Mouse (Mus musculus): ENCODE data around the gene Brox.

The Brox gene

DNA sequence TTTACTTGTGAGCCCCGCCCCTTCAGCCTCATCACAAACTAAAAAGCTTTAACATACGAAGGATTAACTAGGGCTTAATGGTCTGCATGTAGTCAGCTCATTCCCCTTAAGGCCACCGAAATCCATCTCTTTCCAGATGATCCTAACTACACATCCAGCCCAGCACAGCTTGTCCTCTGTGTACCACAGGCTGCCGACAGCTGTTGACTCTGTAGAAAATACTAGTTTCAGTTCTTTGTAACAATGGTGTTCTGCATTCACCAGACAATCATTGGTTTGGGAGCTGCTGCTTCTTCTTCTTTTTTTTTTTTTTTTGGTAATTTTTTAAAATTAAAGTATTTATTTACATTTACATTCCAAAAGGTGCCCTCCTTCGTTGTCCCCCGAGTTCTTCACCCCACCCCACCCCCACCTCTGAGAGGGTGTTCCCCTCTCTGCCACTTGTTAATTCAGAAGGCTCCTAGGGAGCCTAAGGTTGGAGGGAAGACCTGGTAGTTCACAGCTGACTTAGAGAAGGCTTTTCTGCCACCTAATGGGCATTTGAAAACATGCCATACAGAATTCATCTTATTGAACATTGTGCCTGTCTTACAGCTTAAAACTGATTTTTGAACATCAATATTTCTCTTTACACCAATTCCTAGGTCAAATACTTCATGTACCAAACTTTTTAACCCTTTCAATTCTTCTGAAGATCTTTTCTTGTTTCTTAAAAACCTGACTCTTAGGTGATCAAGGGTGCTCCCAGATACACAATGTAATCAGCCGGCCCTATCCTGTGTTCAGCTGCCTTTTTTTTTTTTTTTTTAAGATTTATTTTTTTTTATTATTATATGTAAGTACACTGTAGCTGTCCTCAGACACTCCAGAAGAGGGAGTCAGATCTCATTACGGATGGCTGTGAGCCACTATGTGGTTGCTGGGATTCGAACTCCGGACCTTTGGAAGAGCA lies 23.9 kb downstream of the Brox start:
- intact Hi-C loops (cut with DNase I), result no loop called here

DNA sequence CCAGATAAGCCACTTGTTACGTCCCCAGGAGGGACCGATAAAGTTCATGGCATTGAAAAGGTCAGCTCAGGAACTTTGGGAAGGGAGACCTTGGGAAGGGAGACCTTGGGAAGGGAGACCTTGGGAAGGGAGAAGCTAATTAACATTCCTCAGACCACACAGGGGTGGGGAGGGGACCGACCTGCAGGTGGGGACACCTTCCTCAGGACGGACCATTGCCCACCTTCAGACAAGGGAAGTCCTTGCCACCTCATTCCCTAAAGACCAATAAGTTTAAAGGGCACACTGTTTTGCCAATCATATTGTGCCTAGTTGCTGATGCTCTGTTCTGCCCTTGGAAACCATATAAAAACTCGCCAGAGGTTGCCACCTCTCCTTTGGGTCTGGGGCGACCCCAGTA lies 29.4 kb downstream of the Brox start:
- intact Hi-C loops (cut with DNase I), result no loop called here

DNA sequence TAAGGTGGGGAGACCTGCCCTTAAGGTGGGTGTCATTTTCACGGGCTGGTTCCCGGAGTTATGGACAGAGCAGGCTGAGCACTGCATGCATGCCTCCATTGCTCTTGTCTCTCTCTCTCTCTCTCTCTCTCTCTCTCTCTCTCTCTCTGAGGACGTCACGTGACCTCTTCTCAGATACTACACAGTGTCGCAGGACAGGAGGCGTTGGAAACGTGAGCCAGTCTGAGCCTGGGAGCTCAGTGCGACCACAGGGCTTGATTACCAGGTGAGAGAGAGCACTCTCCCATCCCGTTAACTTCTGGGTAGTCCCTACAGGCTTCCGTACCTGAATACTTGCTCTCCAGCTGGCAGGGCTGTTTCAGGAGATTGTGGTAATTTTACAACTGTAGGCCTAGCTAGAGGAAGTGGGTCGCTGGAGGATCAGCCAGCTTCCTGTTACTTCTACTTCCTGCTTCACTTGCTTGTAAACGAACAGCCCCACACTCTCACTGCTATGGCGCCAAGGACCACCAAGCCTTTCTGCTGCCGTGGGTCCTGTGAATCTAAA lies 31.1 kb downstream of the Brox start:
- intact Hi-C loops (cut with DNase I), result no loop called here

DNA sequence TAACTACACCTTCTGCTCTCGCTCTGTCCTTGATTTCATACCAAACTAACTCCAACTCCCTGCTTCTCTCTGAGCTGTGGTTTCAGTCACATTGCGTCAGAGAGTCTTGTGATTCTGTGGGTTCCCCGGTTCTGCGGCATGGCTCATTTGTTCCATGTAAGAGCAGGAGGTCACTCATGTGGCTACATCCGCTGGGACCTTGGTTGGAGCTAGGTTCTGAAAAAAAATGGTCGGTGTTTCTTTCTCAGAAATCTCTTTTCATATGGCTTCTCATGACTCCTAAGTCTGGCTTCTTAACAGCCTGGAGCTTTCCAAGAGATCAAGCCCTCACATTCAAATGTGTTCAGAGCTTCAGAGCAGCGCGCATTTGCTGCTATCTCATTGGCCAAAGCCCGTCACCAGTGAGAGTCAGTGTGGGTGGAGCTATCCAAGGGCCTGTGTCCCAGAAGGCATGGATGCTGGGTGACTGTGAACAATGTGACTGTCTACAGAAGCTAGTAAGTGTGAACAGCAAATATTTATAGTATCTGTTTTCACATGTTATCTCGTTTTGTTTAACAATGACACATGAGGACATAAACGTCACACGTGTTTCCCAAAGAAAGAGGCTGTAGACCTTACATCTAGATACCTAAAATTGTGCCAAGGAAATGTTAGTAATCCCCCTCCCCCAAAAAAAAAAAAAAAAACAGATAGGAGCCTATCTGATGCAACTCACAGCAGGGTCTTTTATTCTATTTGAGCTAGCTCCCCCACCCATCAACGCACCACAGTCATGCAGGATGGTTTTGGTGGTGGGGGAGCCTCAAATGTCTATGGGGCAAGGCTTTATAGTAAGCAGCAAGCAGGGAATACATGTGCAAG lies 32.7 kb downstream of the Brox start:
- intact Hi-C loops (cut with DNase I), result no loop called here

DNA sequence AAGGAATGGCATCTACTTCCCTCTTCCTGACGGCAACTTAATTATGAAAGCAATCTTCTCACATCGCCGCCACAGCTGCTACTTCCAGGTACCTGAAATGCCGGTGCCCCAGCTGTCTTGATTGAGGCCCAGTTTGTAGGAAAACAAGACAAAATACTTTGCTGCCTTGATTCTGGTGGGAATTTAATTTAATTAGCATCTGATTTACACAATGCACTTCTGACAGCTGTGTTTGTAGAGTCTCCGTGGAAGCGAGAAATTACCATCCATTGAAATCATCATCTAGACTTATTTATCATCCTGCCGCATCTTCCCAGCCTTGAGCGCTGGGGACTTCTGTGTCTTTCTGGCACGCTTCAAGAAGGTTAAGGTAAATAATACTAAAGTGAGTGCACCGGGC lies 44.5 kb downstream of the Brox start:
- intact Hi-C loops (cut with DNase I), result no loop called here

DNA sequence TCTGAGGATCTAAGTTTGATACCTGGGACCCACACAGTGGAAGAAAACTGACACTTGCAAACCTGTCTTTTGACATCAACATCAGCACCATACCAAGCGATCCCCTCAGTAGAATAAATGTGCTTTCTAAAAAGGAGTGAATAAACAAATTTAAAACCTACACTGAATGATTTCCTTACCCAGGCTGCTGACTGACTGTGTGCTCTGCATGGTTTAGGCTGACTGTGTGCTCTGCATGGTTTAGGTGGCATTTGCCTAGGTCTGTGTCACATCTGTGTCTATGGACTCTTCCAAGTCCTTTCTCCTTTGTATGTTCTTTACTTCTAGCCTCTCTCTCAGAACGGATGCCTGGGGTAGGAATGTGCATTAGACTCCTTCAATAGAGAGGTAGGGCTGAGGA lies 45.3 kb downstream of the Brox start:
- intact Hi-C loops (cut with DNase I), result no loop called here

DNA sequence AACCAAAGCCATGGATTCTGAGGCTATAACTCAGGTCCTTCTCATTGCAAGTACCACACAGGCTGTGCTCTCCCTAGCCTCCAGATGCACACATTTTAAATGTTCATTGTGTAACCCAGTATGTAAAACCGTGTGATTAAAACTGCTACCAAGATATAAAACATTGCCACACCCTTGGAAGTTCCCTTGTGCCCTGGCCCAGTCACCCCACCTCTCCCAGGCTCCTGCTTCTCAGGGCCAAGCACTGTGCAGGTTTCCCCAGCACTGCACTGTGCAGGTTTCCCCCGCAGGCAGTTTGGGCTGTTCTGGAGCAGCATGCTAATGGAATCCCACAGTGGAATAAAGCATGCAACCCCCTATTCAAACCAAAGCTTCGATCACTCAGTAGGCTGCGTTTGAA lies 46.5 kb downstream of the Brox start:
- intact Hi-C loops (cut with DNase I), result no loop called here

DNA sequence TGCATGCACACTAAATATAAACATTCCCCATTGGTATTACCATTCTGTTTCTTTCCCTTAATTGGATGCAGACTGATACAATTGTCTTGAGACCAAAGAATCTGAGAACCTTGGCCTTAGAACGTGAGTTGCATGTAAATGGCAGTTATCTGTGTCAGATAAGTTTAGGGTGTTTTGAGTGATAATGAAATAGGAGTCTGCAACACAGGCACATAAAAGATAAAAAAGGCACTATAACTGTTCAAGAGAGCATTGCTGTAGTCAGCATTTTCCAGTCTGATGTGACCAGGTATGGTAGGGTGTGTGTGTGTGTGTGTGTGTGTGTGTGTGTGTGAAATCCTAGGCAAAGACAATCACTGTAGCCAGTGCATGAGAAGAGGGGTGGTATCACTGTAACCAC lies 48.9 kb downstream of the Brox start:
- intact Hi-C loops (cut with DNase I), result loop anchor here (10.0 kb wide), 2 partner anchors 383 to 693 kb away; no protein-coding TSS in a partner anchor

DNA sequence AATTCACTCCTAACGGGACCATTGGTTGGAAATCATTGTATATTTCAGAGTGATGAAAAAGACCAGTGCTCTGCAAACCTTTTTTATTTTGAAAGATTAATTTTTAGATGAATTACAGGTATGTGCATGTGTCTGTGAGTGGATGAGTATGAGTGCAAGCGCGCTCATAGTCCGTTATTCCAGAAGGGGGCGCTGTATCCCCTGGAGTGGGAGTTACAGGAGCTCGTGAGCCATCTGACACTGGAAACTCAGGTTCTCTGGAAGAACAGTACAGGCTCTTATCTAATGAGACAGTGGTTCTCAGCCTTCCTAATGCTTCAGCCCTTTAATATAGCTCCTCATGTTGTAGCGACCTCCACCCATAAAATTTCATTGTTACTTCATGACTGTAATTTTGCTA lies 53.8 kb downstream of the Brox start:
- intact Hi-C loops (cut with DNase I), result loop anchor here (10.0 kb wide), 2 partner anchors 378 to 688 kb away; no protein-coding TSS in a partner anchor

DNA sequence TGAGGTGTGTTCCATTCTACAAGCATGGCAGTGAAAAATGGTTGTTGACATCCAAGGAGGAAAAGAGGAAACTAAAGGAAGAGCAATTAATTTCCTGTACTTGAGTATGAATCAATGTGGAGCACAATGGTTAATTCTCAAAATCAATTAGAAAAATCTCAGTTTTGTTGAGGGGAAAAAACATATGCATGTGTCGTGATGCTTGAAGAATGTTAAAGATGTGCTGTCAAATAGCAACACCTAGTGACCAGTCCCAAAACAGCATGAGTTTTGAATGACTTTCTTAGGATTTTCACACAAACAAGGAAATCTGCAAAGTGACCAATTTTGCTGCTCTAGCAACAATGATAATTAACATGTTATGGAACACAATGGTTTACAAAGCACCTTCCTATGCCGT lies 59.2 kb downstream of the Brox start:
- intact Hi-C loops (cut with DNase I), result no loop called here

DNA sequence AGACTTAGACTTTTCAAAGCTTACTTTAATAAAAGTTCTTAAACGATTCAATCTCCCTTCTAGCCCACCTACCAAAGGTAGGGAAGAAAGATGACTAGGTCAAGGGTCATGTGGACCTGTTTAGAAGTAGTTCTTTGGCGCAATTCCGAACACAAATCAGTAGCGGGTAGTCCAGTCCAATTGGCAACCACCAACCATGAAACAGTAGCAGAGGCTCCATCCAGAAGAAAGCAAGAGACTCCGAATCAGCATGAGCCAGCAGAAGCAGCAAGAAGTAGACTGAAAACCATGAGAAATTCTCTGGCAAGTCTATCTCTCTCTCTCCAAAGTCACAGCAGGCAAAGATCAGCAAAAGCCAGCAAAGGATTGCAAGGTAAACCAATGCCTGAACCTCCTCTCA lies 60.6 kb downstream of the Brox start:
- intact Hi-C loops (cut with DNase I), result no loop called here

DNA sequence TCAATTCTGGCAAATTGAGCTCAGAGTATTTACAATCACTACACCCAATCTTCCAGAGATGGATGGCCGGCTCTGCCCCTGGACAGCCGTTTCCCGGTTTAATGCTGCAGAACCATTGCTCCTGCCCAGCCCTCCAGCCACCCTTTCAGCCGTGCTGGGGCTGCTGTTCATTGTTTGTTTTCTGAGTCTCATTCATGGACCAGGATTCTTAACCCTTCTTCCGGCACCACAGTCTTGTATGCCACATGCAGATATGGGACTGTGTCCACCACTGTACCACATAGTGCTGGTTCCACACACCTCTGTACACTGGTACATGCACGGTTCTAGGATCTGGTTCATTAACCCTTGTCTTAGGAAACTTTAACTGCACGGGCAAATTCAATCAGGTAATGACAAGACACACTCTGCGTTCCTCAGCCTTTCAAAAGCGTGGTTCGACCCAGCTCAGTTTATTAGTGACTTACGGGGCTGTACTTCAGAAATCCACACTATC lies 63.3 kb downstream of the Brox start:
- intact Hi-C loops (cut with DNase I), result no loop called here

DNA sequence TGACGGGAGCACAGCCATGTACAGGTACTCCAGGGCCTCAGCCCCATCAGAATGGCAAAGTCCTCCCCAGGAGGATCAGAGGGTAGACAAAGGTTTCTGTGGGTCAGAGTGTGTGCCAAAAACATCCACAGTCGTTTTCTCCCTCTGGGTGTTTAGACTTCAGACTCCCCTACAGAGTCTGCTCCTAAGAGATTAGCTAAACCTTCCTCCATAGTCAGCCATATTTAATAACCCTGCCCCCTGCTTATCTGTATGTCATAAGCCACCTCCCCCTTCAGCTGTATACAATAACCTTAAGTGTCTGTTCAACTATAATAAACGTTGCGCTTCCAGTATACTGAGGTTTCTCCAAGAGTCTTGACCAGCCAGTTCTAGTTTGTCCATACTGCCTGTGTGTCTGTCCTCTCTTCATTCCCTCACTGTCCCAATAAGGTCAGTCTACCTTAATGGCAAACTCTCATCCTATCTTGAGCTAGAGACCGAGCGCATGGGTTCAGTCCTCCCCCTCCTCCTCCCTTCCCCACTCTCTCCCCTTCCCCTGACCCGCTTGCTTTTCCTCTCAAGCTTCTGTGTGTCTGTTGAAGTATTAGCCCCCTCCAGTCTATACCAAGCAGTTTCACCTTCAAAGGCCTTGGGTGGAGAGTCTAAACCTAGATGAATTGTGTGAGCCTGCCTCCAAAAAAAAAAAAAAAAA lies 63.9 kb downstream of the Brox start:
- intact Hi-C loops (cut with DNase I), result no loop called here

DNA sequence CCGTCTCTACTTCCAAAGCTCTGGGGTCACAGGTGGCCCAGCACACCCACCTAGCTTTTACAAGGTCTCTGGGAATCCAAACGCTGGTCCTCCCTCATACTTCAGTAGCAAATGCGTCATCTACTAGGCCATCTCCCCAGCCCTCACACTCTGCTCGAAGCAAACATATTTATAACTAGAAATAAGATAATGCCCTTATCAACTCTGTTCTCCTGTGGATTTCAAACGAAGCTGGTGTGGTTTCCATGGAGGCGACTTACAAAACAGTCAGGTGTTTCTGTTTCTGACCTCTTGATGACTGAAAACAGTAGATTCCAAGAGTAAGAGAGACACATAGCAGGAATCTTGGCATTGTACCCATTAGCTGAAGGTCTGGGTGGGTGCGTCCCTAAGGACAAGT lies 69.6 kb downstream of the Brox start:
- intact Hi-C loops (cut with DNase I), result no loop called here

Measured in adrenal gland (tissue).